Mouse (Mus musculus) hindbrain, embryonic 13.5 days (tissue): Measurements from ENCODE around the gene Plekhg4. TPM values are rescaled to one million over a fixed set of nuclear protein-coding genes. Genes with fewer than 3 reads are reported as not detected.

Experiments used
- ATAC-seq: fragments of 200-750 bp; cut with Nextera tagmentation; 2 replicates; pipeline ENCODE4 v1.8.0; 2017; ENCODE audit warnings: moderate TSS enrichment; ENCODE audit not compliant: low FRiP score
- H3K27ac ChIP-seq: fragments of 300-500 bp; sonication (generic); 2 replicates; pipeline ENCODE4 v1.5.1; 2015; ENCODE audit warnings: inconsistent platforms, mild to moderate bottlenecking, moderate library complexity
- H3K27me3 ChIP-seq: fragments of 300-500 bp; sonication (generic); 2 replicates; pipeline ENCODE4 v1.6.1; 2015; ENCODE audit warnings: mild to moderate bottlenecking, inconsistent platforms
- H3K36me3 ChIP-seq: fragments of 300-500 bp; sonication (generic); 2 replicates; pipeline ENCODE4 v1.6.1; 2015; ENCODE audit warnings: mild to moderate bottlenecking, inconsistent platforms
- H3K4me1 ChIP-seq: fragments of 300-500 bp; sonication (generic); replicated peaks from 2 replicates; pipeline ENCODE4 v1.6.1; 2015; ENCODE audit warnings: inconsistent platforms
- H3K4me2 ChIP-seq: fragments of 300-500 bp; sonication (generic); 2 replicates; pipeline ENCODE4 v1.6.1; 2015; ENCODE audit warnings: inconsistent platforms, mild to moderate bottlenecking, moderate library complexity
- H3K4me3 ChIP-seq: fragments of 300-500 bp; sonication (generic); 2 replicates; pipeline ENCODE4 v1.5.1; 2015; ENCODE audit warnings: mild to moderate bottlenecking, inconsistent platforms
- H3K9ac ChIP-seq: fragments of 300-500 bp; sonication (generic); 2 replicates; pipeline ENCODE4 v1.6.1; 2015; ENCODE audit warnings: mild to moderate bottlenecking, inconsistent platforms
- H3K9me3 ChIP-seq: fragments of 300-500 bp; sonication (generic); 2 replicates; pipeline ENCODE4 v1.6.1; 2016; ENCODE audit warnings: inconsistent platforms
- WGBS: fragments of 180-500 bp; shearing (Covaris S2); methylation state at CpG from one replicate; pipeline ENCODE4 v1.1.7; 2015; 5-methylcytosine and 5-hydroxymethylcytosine counted together
- polyA plus RNA-seq: library from polyadenylated mRNA; unstranded; fragments of >200 nt; fragmentation: Nextera tagmentation; extraction: Ambion mirVana; gene quantifications from 2 replicates; pipeline ENCODE4 v1.2.1, GENCODE M21; 2015

Plekhg4 gene
- polyA plus RNA-seq, 1 experiment from 2014 or later, result 1.6 TPM

GRCm38 (mm10) chr8:105355179-105356024 lies 17.7 kb upstream of the Plekhg4 start:
- Histone ChIP-seq H3K9ac (no peak overlapping the region), H3K36me3 (peaks cover 33% of the 10 kb centered on the region), H3K4me2 (no peak overlapping the region), H3K9me3 (no peaks in the 10 kb centered on the region), H3K27me3 (0 out of 2 replicates have a peak, but pooled peaks cover 3% of the 10 kb centered on the region), H3K4me3 (no peak overlapping the region), H3K4me1 (peaks cover 17% of the 10 kb centered on the region), H3K27ac (no peak overlapping the region)
- no peak for ATAC-seq
- 62% methylated on average over 26 of the region's 26 CpGs for WGBS

GRCm38 (mm10) chr8:105356681-105357080 lies 16.4 kb upstream of the Plekhg4 start:
- ATAC-seq, result no peak
- peaks cover 33% of the 10 kb centered on the region for H3K36me3 ChIP-seq
- 88% methylated on average over 14 of the region's 14 CpGs for WGBS
- H3K27ac ChIP-seq, result no peak overlapping the region
- no peaks in the 10 kb centered on the region for H3K9me3 ChIP-seq
- H3K4me2 ChIP-seq, result no peak overlapping the region
- H3K4me1 ChIP-seq, result 0 out of 2 replicates have a peak, but pooled peaks cover 13% of the 10 kb centered on the region
- no peaks in the 10 kb centered on the region for H3K27me3 ChIP-seq
- no peak overlapping the region for H3K4me3 ChIP-seq
- H3K9ac ChIP-seq, result no peak overlapping the region

GRCm38 (mm10) chr8:105359208-105359607 lies 13.9 kb upstream of the Plekhg4 start:
- 68% methylated on average over 15 of the region's 15 CpGs for WGBS
- ATAC-seq, result no peak

GRCm38 (mm10) chr8:105359646-105360045 lies 13.4 kb upstream of the Plekhg4 start:
- Histone ChIP-seq H3K27ac (no peak overlapping the region), H3K4me1 (0 out of 2 replicates have a peak, but pooled peaks cover 17% of the 10 kb centered on the region), H3K9ac (no peak overlapping the region), H3K9me3 (no peaks in the 10 kb centered on the region), H3K4me2 (no peak overlapping the region), H3K4me3 (no peak overlapping the region), H3K36me3 (peaks cover 46% of the 10 kb centered on the region), H3K27me3 (no peaks in the 10 kb centered on the region)
- peak; percentile 31; the same call in 1 of the 2 replicates for ATAC-seq
- 47% methylated on average over 4 of the region's 4 CpGs for WGBS

More at GRCm38 (mm10) chr8:105359208-105359607, 13.9 kb upstream of the Plekhg4 start:
- H3K27me3 ChIP-seq, result no peaks in the 10 kb centered on the region
- no peaks in the 10 kb centered on the region for H3K9me3 ChIP-seq
- no peak overlapping the region for H3K27ac ChIP-seq
- H3K36me3 ChIP-seq, result peaks cover 42% of the 10 kb centered on the region
- no peak overlapping the region for H3K4me2 ChIP-seq
- no peak overlapping the region for H3K9ac ChIP-seq
- H3K4me1 ChIP-seq, result 0 out of 2 replicates have a peak, but pooled peaks cover 17% of the 10 kb centered on the region
- no peak overlapping the region for H3K4me3 ChIP-seq

GRCm38 (mm10) chr8:105361751-105362702 lies 11.0 kb upstream of the Plekhg4 start:
- WGBS, result 80% methylated on average over 12 of the region's 12 CpGs
- Histone ChIP-seq H3K9me3 (no peaks in the 10 kb centered on the region), H3K4me1 (0 out of 2 replicates have a peak, but pooled peaks cover 12% of the 10 kb centered on the region), H3K4me3 (no peak overlapping the region), H3K4me2 (no peak overlapping the region), H3K9ac (peak overlapping the region; percentile 19; the same call in 1 of the 2 replicates), H3K36me3 (peaks cover 40% of the 10 kb centered on the region), H3K27ac (no peak overlapping the region), H3K27me3 (no peaks in the 10 kb centered on the region)
- no peak for ATAC-seq

GRCm38 (mm10) chr8:105367107-105367506 lies 6.0 kb upstream of the Plekhg4 start:
- ATAC-seq, result no peak
- Histone ChIP-seq H3K4me2 (no peak overlapping the region), H3K27ac (no peak overlapping the region), H3K4me1 (0 out of 2 replicates have a peak, but pooled peaks cover 2% of the 10 kb centered on the region), H3K27me3 (no peaks in the 10 kb centered on the region), H3K36me3 (peaks cover 48% of the 10 kb centered on the region), H3K9me3 (no peaks in the 10 kb centered on the region), H3K4me3 (no peak overlapping the region), H3K9ac (no peak overlapping the region)
- 74% methylated on average over 2 of the region's 2 CpGs for WGBS

GRCm38 (mm10) chr8:105372473-105372872 lies 601 bp upstream of the Plekhg4 start:
- Histone ChIP-seq H3K9me3 (no peaks in the 10 kb centered on the region), H3K4me3 (no peak overlapping the region), H3K9ac (no peak overlapping the region), H3K27ac (no peak overlapping the region), H3K27me3 (no peaks in the 10 kb centered on the region), H3K36me3 (peaks cover 19% of the 10 kb centered on the region), H3K4me1 (0 out of 2 replicates have a peak, but pooled peaks cover 6% of the 10 kb centered on the region), H3K4me2 (no peak overlapping the region)
- WGBS, result 79% methylated on average over 8 of the region's 9 CpGs
- no peak for ATAC-seq

GRCm38 (mm10) chr8:105374513-105374966 lies 1.5 kb downstream of the Plekhg4 start:
- no peaks in the 10 kb centered on the region for H3K9me3 ChIP-seq
- H3K36me3 ChIP-seq, result peaks cover 5% of the 10 kb centered on the region; the same call in 1 of the 2 replicates
- ATAC-seq, result no peak
- H3K27me3 ChIP-seq, result no peaks in the 10 kb centered on the region
- H3K4me1 ChIP-seq, result peaks cover 11% of the 10 kb centered on the region
- WGBS, result 25% methylated on average over 33 of the region's 33 CpGs
- H3K9ac ChIP-seq, result 0 out of 2 replicates have a peak overlapping the region, but pooled peaks have one; percentile 49
- no peak overlapping the region for H3K27ac ChIP-seq
- peak overlapping the region; percentile 48 for H3K4me2 ChIP-seq
- H3K4me3 ChIP-seq, result peak overlapping the region; percentile 21

GRCm38 (mm10) chr8:105378673-105379072 lies 5.6 kb downstream of the Plekhg4 start:
- Histone ChIP-seq H3K4me2 (no peak overlapping the region), H3K9ac (no peak overlapping the region), H3K27ac (no peak overlapping the region), H3K4me1 (peaks cover 11% of the 10 kb centered on the region), H3K4me3 (no peak overlapping the region), H3K36me3 (no peaks in the 10 kb centered on the region), H3K27me3 (no peaks in the 10 kb centered on the region), H3K9me3 (no peaks in the 10 kb centered on the region)
- no peak for ATAC-seq
- WGBS, result 70% methylated on average over 19 of the region's 19 CpGs

GRCm38 (mm10) chr8:105380308-105380707 lies 7.2 kb downstream of the Plekhg4 start:
- ATAC-seq, result no peak
- Histone ChIP-seq H3K4me2 (no peak overlapping the region), H3K36me3 (no peaks in the 10 kb centered on the region), H3K27me3 (no peaks in the 10 kb centered on the region), H3K9me3 (no peaks in the 10 kb centered on the region), H3K9ac (no peak overlapping the region), H3K4me3 (no peak overlapping the region), H3K4me1 (peaks cover 5% of the 10 kb centered on the region), H3K27ac (no peak overlapping the region)
- 87% methylated on average over 12 of the region's 12 CpGs for WGBS

- 95% methylated on average over 2 of the region's 2 CpGs for WGBS
- H3K27ac ChIP-seq, result no peak overlapping the region
- H3K4me2 ChIP-seq, result no peak overlapping the region
Observed at GRCm38 (mm10) chr8:105384070-105384469, 11.0 kb downstream of the Plekhg4 start.

GRCm38 (mm10) chr8:105387151-105387550 lies 14.1 kb downstream of the Plekhg4 start:
- Histone ChIP-seq H3K9ac (no peak overlapping the region), H3K4me3 (no peak overlapping the region), H3K27ac (no peak overlapping the region), H3K27me3 (no peaks in the 10 kb centered on the region), H3K4me1 (no peaks in the 10 kb centered on the region), H3K4me2 (no peak overlapping the region), H3K9me3 (no peaks in the 10 kb centered on the region), H3K36me3 (no peaks in the 10 kb centered on the region)
- 91% methylated on average over 1 of the region's 1 CpGs for WGBS
- no peak for ATAC-seq

More at GRCm38 (mm10) chr8:105384070-105384469, 11.0 kb downstream of the Plekhg4 start:
- no peak overlapping the region for H3K9ac ChIP-seq
- no peaks in the 10 kb centered on the region for H3K36me3 ChIP-seq
- no peak for ATAC-seq
- peaks cover under 1% of the 10 kb centered on the region for H3K4me1 ChIP-seq
- H3K9me3 ChIP-seq, result no peaks in the 10 kb centered on the region
- H3K4me3 ChIP-seq, result no peak overlapping the region
- H3K27me3 ChIP-seq, result no peaks in the 10 kb centered on the region
